Mouse (Mus musculus) CH12.LX (cell line): ENCODE measurements at regions not wholly inside any gene's neighbourhood (a gene's known extent, or its start where the extent isn't known, plus 50 kb on each side); places are given as distances from the start of the nearest gene placed in this dataset.

Experiments
- DNase-seq: peaks from one replicate; pipeline ENCODE4 v3.0.0-alpha.2; 2013; ENCODE audit errors: extremely low read depth
- H3K27ac ChIP-seq: 2 replicates; pipeline ENCODE4 v1.5.1; 2012; ENCODE audit warnings: low read depth, mild to moderate bottlenecking, control low read depth, moderate library complexity; ENCODE audit not compliant: insufficient read depth
- H3K27me3 ChIP-seq: replicated peaks from 2 replicates; pipeline ENCODE3; 2012; ENCODE audit warnings: inconsistent platforms
- H3K36me3 ChIP-seq, 2 experiments: replicated peaks in 1 of 2; 2 replicates each; pipeline versions ENCODE3 to v1.6.1; 2012; ENCODE audit warnings: inconsistent platforms in 1 of 2, low read length in 1 of 2, mild to moderate bottlenecking in 1 of 2, mixed read lengths in 1 of 2, moderate library complexity in 1 of 2; ENCODE audit not compliant: control insufficient read depth in 1 of 2, insufficient read depth in 1 of 2
- H3K4me1 ChIP-seq, 2 experiments: 2 replicates each; pipeline ENCODE4 v1.6.1; 2012; ENCODE audit warnings: inconsistent platforms in 1 of 2, moderate library complexity in 1 of 2; ENCODE audit not compliant: insufficient read depth in 2 of 2, control insufficient read depth in 1 of 2
- H3K4me2 ChIP-seq: 2 replicates; pipeline ENCODE4 v1.6.1; 2012; ENCODE audit warnings: low read depth, mild to moderate bottlenecking, control low read depth; ENCODE audit not compliant: poor library complexity, insufficient read depth, severe bottlenecking
- H3K4me3 ChIP-seq, 3 experiments: fragments of 150-350 bp in 1 of 3; sonication (generic) in 1 of 3; replicated peaks in 1 of 3; 2 replicates each; pipeline versions ENCODE3 to v1.5.1; 2011 to 2012; ENCODE audit warnings: low read depth in 2 of 3, low read length in 2 of 3, mild to moderate bottlenecking in 2 of 3, moderate library complexity in 2 of 3, control low read depth in 1 of 3, improper control_type of control experiment in 1 of 3, inconsistent platforms in 1 of 3, mixed read lengths in 1 of 3; ENCODE audit not compliant: poor library complexity in 1 of 3
- H3K79me2 ChIP-seq: replicated peaks from 2 replicates; pipeline ENCODE4 v1.6.1; 2012; ENCODE audit warnings: mild to moderate bottlenecking, moderate library complexity; ENCODE audit not compliant: control insufficient read depth, poor library complexity, insufficient read depth, severe bottlenecking; ENCODE audit errors: extremely low read depth
- H3K9ac ChIP-seq: 2 replicates; pipeline ENCODE4 v1.6.1; 2012; ENCODE audit warnings: low read depth, mild to moderate bottlenecking, control low read depth, moderate library complexity; ENCODE audit not compliant: insufficient read depth
- H3K9me3 ChIP-seq: replicated peaks from 2 replicates; pipeline ENCODE3; 2012; ENCODE audit warnings: low read length, inconsistent platforms, mixed read lengths
- BHLHE40 ChIP-seq: IDR thresholded peaks from 2 replicates; pipeline ENCODE4 v1.6.1; 2011; ENCODE audit warnings: mild to moderate bottlenecking, low read depth, low read length, improper control_type of control experiment
- CHD2 ChIP-seq: IDR thresholded peaks from 2 replicates; pipeline ENCODE4 v1.6.1; 2011; ENCODE audit warnings: low read length, improper control_type of control experiment
- CTCF ChIP-seq, 2 experiments: IDR thresholded peaks in 1 of 2; conservative IDR thresholded peaks in 1 of 2; 2 replicates each; pipeline ENCODE4 v1.5.1; 2011 to 2012; ENCODE audit warnings: low read depth in 2 of 2, low read length in 2 of 2, improper control_type of control experiment in 1 of 2, inconsistent platforms in 1 of 2, mild to moderate bottlenecking in 1 of 2, moderate library complexity in 1 of 2
- E2F4 ChIP-seq: IDR thresholded peaks from 2 replicates; pipeline ENCODE4 v1.6.1; 2011; ENCODE audit warnings: low read depth, low read length, improper control_type of control experiment; ENCODE audit not compliant: insufficient replicate concordance
- ELF1 ChIP-seq: IDR thresholded peaks from 2 replicates; pipeline ENCODE4 v1.6.1; 2014; ENCODE audit warnings: low read depth, mild to moderate bottlenecking, inconsistent platforms, low read length, improper control_type of control experiment
- HCFC1 ChIP-seq: IDR thresholded peaks from 2 replicates; pipeline ENCODE4 v1.6.1; 2012; ENCODE audit warnings: low read depth, mild to moderate bottlenecking, inconsistent platforms, low read length, improper control_type of control experiment
- IRF4 ChIP-seq: IDR thresholded peaks from 2 replicates; pipeline ENCODE4 v1.6.1; 2014; ENCODE audit warnings: low read depth, mild to moderate bottlenecking, inconsistent platforms, low read length, improper control_type of control experiment
- JUN ChIP-seq: IDR thresholded peaks from 2 replicates; pipeline ENCODE4 v1.6.1; 2011; ENCODE audit warnings: low read depth, mild to moderate bottlenecking, low read length, improper control_type of control experiment, moderate library complexity; ENCODE audit not compliant: insufficient read depth
- MAFK ChIP-seq: IDR thresholded peaks from 2 replicates; pipeline ENCODE4 v1.6.1; 2011; ENCODE audit warnings: low read length, improper control_type of control experiment; ENCODE audit not compliant: insufficient replicate concordance
- MAX ChIP-seq: IDR thresholded peaks from 2 replicates; pipeline ENCODE4 v1.6.1; 2011; ENCODE audit warnings: low read length, improper control_type of control experiment
- MAZ ChIP-seq: IDR thresholded peaks from 2 replicates; pipeline ENCODE4 v1.6.1; 2012; ENCODE audit warnings: low read depth, mild to moderate bottlenecking, inconsistent platforms, low read length, improper control_type of control experiment, moderate library complexity
- MEF2A ChIP-seq: IDR thresholded peaks from 2 replicates; pipeline ENCODE4 v1.6.1; 2014; ENCODE audit warnings: low read depth, mild to moderate bottlenecking, inconsistent platforms, low read length, improper control_type of control experiment, borderline replicate concordance
- MXI1 ChIP-seq: IDR thresholded peaks from 2 replicates; pipeline ENCODE4 v1.6.1; 2011; ENCODE audit warnings: mild to moderate bottlenecking, low read depth, low read length, improper control_type of control experiment
- NRF1 ChIP-seq: IDR thresholded peaks from 2 replicates; pipeline ENCODE4 v1.6.1; 2014; ENCODE audit warnings: low read depth, mild to moderate bottlenecking, inconsistent platforms, low read length, improper control_type of control experiment, moderate library complexity
- POLR2A ChIP-seq: IDR thresholded peaks from 2 replicates; pipeline ENCODE4 v1.6.1; 2011; ENCODE audit warnings: low read depth, mild to moderate bottlenecking, improper control_type of control experiment, low read length
- POLR2AphosphoS2 ChIP-seq: IDR thresholded peaks from 2 replicates; pipeline ENCODE4 v1.6.1; 2011; ENCODE audit warnings: low read depth, low read length, improper control_type of control experiment
- RAD21 ChIP-seq: IDR thresholded peaks from 2 replicates; pipeline ENCODE4 v1.6.1; 2011; ENCODE audit warnings: low read depth, mild to moderate bottlenecking, low read length, improper control_type of control experiment, moderate library complexity
- SIN3A ChIP-seq: IDR thresholded peaks from 2 replicates; pipeline ENCODE4 v1.6.1; 2012; ENCODE audit warnings: low read length, improper control_type of control experiment, inconsistent platforms
- TBP ChIP-seq: conservative IDR thresholded peaks from 2 replicates; pipeline ENCODE4 v1.6.1; 2011; ENCODE audit warnings: low read depth, low read length, improper control_type of control experiment
- USF1 ChIP-seq: IDR thresholded peaks from 2 replicates; pipeline ENCODE4 v1.6.1; 2014; ENCODE audit warnings: low read depth, mild to moderate bottlenecking, inconsistent platforms, low read length, improper control_type of control experiment
- USF2 ChIP-seq: conservative IDR thresholded peaks from 2 replicates; pipeline ENCODE4 v1.6.1; 2011; ENCODE audit warnings: low read depth, low read length, improper control_type of control experiment
- ZMIZ1 ChIP-seq: IDR thresholded peaks from 2 replicates; pipeline ENCODE4 v1.6.1; 2012; ENCODE audit warnings: low read depth, mild to moderate bottlenecking, inconsistent platforms, low read length, improper control_type of control experiment
- dilution Hi-C: fragments of 300-500 bp; cut with MboI; formaldehyde crosslinking; loops from 2 replicates; pipeline ENCODE4 v1.14.3; 2020; ENCODE audit warnings: low sequenced_read_pairs; ENCODE audit not compliant: extremely low pct_unique_long_range_greater_than_20kb, extremely low pct_ligation_motif_present
- in situ Hi-C: fragments of 300-500 bp; cut with MboI; formaldehyde crosslinking; loops from 3 replicates; pipeline ENCODE4 v1.14.3; 2019; ENCODE audit warnings: low sequenced_read_pairs, low pct_ligation_motif_present, low pct_unique_long_range_greater_than_20kb, mixed read lengths

- in situ Hi-C loops (no loop called here), dilution Hi-C loops (no loop called here)
- Histone ChIP-seq H3K79me2 (no peaks in the 10 kb centered on the region), H3K36me3 (no peaks in the 10 kb centered on the region), H3K9me3 (no peaks in the 10 kb centered on the region), H3K4me1 (no peaks in the 10 kb centered on the region), H3K4me3 (no peak overlapping the region), H3K9ac (no peak overlapping the region), H3K27ac (no peak overlapping the region), H3K4me2 (no peak overlapping the region), H3K27me3 (no peaks in the 10 kb centered on the region)
- no peak for TF ChIP-seq ELF1
- no peak for TF ChIP-seq BHLHE40
- no peak for TF ChIP-seq ZMIZ1
- no peak for TF ChIP-seq NRF1
- TF ChIP-seq CHD2 = no peak
- no peak for TF ChIP-seq E2F4
- no peak for TF ChIP-seq MAFK
- no peak for TF ChIP-seq MXI1
- no peak for TF ChIP-seq MEF2A
- TF ChIP-seq HCFC1 = no peak
- TF ChIP-seq USF1 = no peak
- no peak for TF ChIP-seq CTCF (conservative IDR thresholded peaks at IDR 0.05 in 1 of 2, IDR thresholded peaks at IDR 0.05 in 1 of 2; ENCODE audit: low read depth in 2 of 2, low read length in 2 of 2)
- no peak for TF ChIP-seq SIN3A
- TF ChIP-seq TBP = no peak
- TF ChIP-seq POLR2A = no peak
- TF ChIP-seq JUN = no peak
- no peak for TF ChIP-seq MAZ
- TF ChIP-seq MAX = no peak
- no peak for TF ChIP-seq USF2
- DNase-seq = no peak
Observed at GRCm38 (mm10) chr8:76754166-76754565, 145.1 kb upstream of the Nr3c2 start.

- Histone ChIP-seq H3K9me3 (no peaks in the 10 kb centered on the region), H3K36me3 (no peaks in the 10 kb centered on the region), H3K4me2 (no peak overlapping the region), H3K27ac (no peak overlapping the region), H3K9ac (no peak overlapping the region), H3K79me2 (no peaks in the 10 kb centered on the region), H3K4me3 (no peak overlapping the region), H3K4me1 (no peaks in the 10 kb centered on the region), H3K27me3 (no peaks in the 10 kb centered on the region)
- DNase-seq = no peak
- dilution Hi-C loops = no loop called here
- TF ChIP-seq POLR2AphosphoS2 = no peak
- TF ChIP-seq JUN = no peak
- TF ChIP-seq TBP = no peak
- no peak for TF ChIP-seq RAD21
- TF ChIP-seq HCFC1 = no peak
- TF ChIP-seq BHLHE40 = no peak
- no peak for TF ChIP-seq IRF4
- no peak for TF ChIP-seq MAX
- TF ChIP-seq CHD2 = no peak
- in situ Hi-C loops = no loop called here
Observed at GRCm38 (mm10) chr8:76764201-76764600, 135.0 kb upstream of the Nr3c2 start.
